Comparison of ENCODE assay signal across 21 mouse cellular contexts in genomic region chr2:152179301-152179700, GRCm38 (mm10). TPM values are rescaled to one million over a fixed set of nuclear protein-coding genes. Genes with fewer than 3 reads are reported as not detected.
"Had no signal": no experiment of that assay in that cellular context is flagged by ENCODE, and none has a peak within 500 bp of the region (broad histone marks: within the 10 kb centered on the region; RNA-seq: fewer than 3 reads in every experiment).

No protein-coding gene starts in this region.

- H3K4me3 ChIP-seq: layer of hippocampus, adult 2 months; limb, embryonic 12.5 days; liver, embryonic 13.5 days; lung, embryonic 15.5 days; megakaryocyte, embryonic 14.5 days; midbrain, embryonic 15.5 days; neural tube, embryonic 12.5 days had no signal

- H3K9me3 ChIP-seq: limb, embryonic 12.5 days; liver, embryonic 13.5 days; lung, embryonic 15.5 days; midbrain, embryonic 15.5 days; neural tube, embryonic 12.5 days had no signal

- ATAC-seq: liver, postnatal 0 days; midbrain, embryonic 15.5 days had no signal

- H3K9ac ChIP-seq: limb, embryonic 12.5 days; liver, embryonic 13.5 days; liver, postnatal 0 days; lung, embryonic 15.5 days; midbrain, embryonic 15.5 days; neural tube, embryonic 12.5 days had no signal

- DNase-seq: kidney, postnatal 10 days; kidney, postnatal 4 days; liver; liver, embryonic 13.5 days; liver, postnatal 0 days; lung, postnatal 14 days; retina, postnatal 1 day; right cerebral cortex, postnatal 4 days; spleen, adult 18-20 months; thymus, adult 2 months; thymus, postnatal 25 days had no signal

- H3K27ac ChIP-seq: layer of hippocampus, adult 2 months; limb, embryonic 12.5 days; liver, embryonic 13.5 days; macrophage; midbrain, embryonic 15.5 days; neural tube, embryonic 12.5 days had no signal

- H3K4me1 ChIP-seq: liver, embryonic 13.5 days; megakaryocyte, embryonic 14.5 days had no signal

- H3K4me2 ChIP-seq: limb, embryonic 12.5 days; liver, embryonic 13.5 days; lung, embryonic 15.5 days; midbrain, embryonic 11.5 days; midbrain, embryonic 15.5 days; neural tube, embryonic 12.5 days had no signal

- H3K36me3 ChIP-seq: limb, embryonic 12.5 days; liver, embryonic 13.5 days; lung, embryonic 15.5 days; midbrain, embryonic 15.5 days; neural tube, embryonic 12.5 days had no signal

- H3K27me3 ChIP-seq: lung, embryonic 15.5 days; midbrain, embryonic 15.5 days; neural tube, embryonic 12.5 days had no signal

RNA-seq across cellular contexts. Expression of gene Tcf15, which starts 35.9 kb away (rescaled TPM):
- total RNA-seq: monocyte, adult 5-6 weeks; neutrophil, adult 5-6 weeks had no signal
- polyA plus RNA-seq: macrophage had no signal
